Mouse (Mus musculus): Measurements from ENCODE around the gene Apoh. TPM values are rescaled to one million over a fixed set of nuclear protein-coding genes. Genes with fewer than 3 reads are reported as not detected.

Gene Apoh
- polyA plus RNA-seq, 1 experiment, result not detected

DNA sequence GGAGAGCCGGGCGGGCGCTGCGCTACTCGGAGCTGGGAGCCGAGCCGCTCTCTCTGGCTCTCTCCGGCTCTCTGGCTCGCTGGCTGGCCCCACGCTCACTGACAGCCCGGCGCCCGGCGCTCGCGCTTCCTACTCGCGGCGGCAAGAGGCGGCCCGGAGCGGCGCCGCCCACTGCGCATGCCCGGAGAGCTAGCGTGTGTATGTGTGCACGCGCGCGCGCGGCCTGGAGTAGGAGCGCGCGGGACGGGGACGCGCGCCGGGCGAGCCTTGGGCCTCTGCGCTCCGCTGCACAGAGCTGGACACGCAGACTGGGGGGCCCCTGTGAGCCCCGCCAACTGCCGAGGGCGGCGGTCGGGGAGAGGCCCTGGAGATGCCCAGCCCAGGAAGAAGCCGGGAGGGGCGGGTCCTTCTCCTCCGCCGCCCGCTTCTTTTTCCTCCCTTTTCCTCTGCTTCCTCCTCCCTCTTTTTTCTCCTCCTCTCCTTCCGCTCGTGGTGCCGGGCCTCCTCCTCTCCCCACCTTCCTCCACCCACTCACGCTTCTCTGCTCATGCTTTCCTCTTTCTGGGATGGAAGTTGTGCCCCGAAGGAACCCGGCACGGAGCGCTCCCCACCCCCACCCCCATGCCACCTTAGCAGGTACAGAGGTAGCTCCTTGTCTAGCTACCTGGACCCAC is 772 bp downstream of the Apoh start, which contains the start of gene Prkca:
Gene Prkca, minus strand, starts transcription at position 140 of the 674 bp plus-strand sequence.
- H3K4me3 ChIP-seq (replicated peaks), result peak within 1 kb of the TSS; percentile 65
- H3K36me3 ChIP-seq (ENCODE audit: control insufficient read depth), result no peaks in the 10 kb centered on the region
- no peaks in the 10 kb centered on the region for H3K9me3 ChIP-seq (ENCODE audit: control insufficient read depth, low read length)
- peaks cover 21% of the 10 kb centered on the region for H3K4me1 ChIP-seq (ENCODE audit: control insufficient read depth)
- H3K27me3 ChIP-seq (ENCODE audit: control insufficient read depth), result peaks cover 45% of the 10 kb centered on the region
- no peak for TF ChIP-seq GATA1 (IDR thresholded peaks at IDR 0.05; ENCODE audit: low read length)
- no peak for TF ChIP-seq TAL1 (IDR thresholded peaks at IDR 0.05; ENCODE audit: low read length)

- Histone ChIP-seq H3K4me3 (replicated peaks) (no peak overlapping the region), H3K9me3 (ENCODE audit: control insufficient read depth, low read length) (no peaks in the 10 kb centered on the region), H3K36me3 (ENCODE audit: control insufficient read depth) (no peaks in the 10 kb centered on the region), H3K27me3 (ENCODE audit: control insufficient read depth) (peaks cover 45% of the 10 kb centered on the region), H3K4me1 (ENCODE audit: control insufficient read depth) (peaks cover 21% of the 10 kb centered on the region)
- TF ChIP-seq GATA1 (IDR thresholded peaks at IDR 0.05; ENCODE audit: low read length) (no peak), TAL1 (IDR thresholded peaks at IDR 0.05; ENCODE audit: low read length) (no peak)
Measured at GRCm38 (mm10) chr11:108344759-108345158, 1.6 kb downstream of the Apoh start.

- Histone ChIP-seq H3K36me3 (ENCODE audit: control insufficient read depth) (no peaks in the 10 kb centered on the region), H3K4me1 (ENCODE audit: control insufficient read depth) (peaks cover 21% of the 10 kb centered on the region), H3K4me3 (replicated peaks) (no peak overlapping the region), H3K9me3 (ENCODE audit: control insufficient read depth, low read length) (no peaks in the 10 kb centered on the region), H3K27me3 (ENCODE audit: control insufficient read depth) (peaks cover 45% of the 10 kb centered on the region)
- no peak for TF ChIP-seq TAL1 (IDR thresholded peaks at IDR 0.05; ENCODE audit: low read length)
- TF ChIP-seq GATA1 (IDR thresholded peaks at IDR 0.05; ENCODE audit: low read length), result no peak
Measured at GRCm38 (mm10) chr11:108345321-108345720, 2.2 kb downstream of the Apoh start.

DNA sequence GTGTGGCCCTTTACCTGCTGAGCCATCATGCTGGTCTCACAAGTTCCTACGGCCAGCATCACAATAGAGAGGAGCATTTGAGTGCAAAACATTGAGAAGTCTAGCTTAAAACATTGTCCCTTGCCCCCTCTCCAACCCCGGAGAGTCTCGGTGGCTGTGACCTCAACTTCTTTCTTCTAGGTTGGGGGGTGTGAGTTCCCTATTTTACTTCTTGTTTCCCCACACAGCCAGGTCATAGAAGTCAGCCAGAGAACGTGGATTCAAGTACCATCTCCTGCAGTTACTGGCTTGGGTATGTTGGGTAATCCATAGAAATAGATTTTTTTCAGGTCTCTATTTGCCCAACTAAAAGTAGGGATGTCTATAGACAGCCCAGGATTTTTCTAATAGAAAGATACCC is 7.6 kb downstream of the Apoh start:
- Histone ChIP-seq H3K36me3 (ENCODE audit: control insufficient read depth) (no peaks in the 10 kb centered on the region), H3K27me3 (ENCODE audit: control insufficient read depth) (peaks cover 3% of the 10 kb centered on the region; the same call in 1 of the 2 replicates), H3K4me1 (ENCODE audit: control insufficient read depth) (no peaks in the 10 kb centered on the region), H3K4me3 (replicated peaks) (no peak overlapping the region), H3K9me3 (ENCODE audit: control insufficient read depth, low read length) (no peaks in the 10 kb centered on the region)
- TF ChIP-seq GATA1 (IDR thresholded peaks at IDR 0.05; ENCODE audit: low read length) (no peak), TAL1 (IDR thresholded peaks at IDR 0.05; ENCODE audit: low read length) (no peak)

- Histone ChIP-seq H3K36me3 (ENCODE audit: control insufficient read depth) (no peaks in the 10 kb centered on the region), H3K9me3 (ENCODE audit: control insufficient read depth, low read length) (no peaks in the 10 kb centered on the region), H3K4me1 (ENCODE audit: control insufficient read depth) (no peaks in the 10 kb centered on the region), H3K4me3 (replicated peaks) (no peak overlapping the region), H3K27me3 (ENCODE audit: control insufficient read depth) (no peaks in the 10 kb centered on the region; the same call in 1 of the 2 replicates)
- TF ChIP-seq TAL1 (IDR thresholded peaks at IDR 0.05; ENCODE audit: low read length) (no peak), GATA1 (IDR thresholded peaks at IDR 0.05; ENCODE audit: low read length) (no peak)
Measured at GRCm38 (mm10) chr11:108352842-108353388, 9.8 kb downstream of the Apoh start.

DNA sequence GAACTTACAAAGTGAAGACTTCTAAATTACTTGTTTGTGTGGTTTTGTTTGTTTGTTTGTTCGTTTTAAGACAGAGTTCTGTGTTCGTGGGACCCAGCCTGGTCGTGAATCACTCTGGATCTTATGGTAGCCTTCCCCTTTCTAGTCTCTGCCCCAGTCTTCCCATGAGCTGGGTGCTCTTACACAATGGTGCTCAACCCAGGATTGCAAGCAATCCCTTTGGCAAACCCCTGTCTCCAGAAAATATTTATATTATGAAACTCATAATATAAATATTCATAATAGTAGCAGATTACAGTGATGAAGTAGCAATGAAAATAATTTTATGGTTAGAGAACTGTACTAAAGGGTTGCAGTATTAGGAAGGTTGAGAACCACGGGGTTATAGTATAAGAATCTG is 12.9 kb downstream of the Apoh start:
- Histone ChIP-seq H3K4me1 (ENCODE audit: control insufficient read depth) (no peaks in the 10 kb centered on the region), H3K27me3 (ENCODE audit: control insufficient read depth) (no peaks in the 10 kb centered on the region), H3K36me3 (ENCODE audit: control insufficient read depth) (no peaks in the 10 kb centered on the region), H3K9me3 (ENCODE audit: control insufficient read depth, low read length) (no peaks in the 10 kb centered on the region), H3K4me3 (replicated peaks) (no peak overlapping the region)
- TF ChIP-seq TAL1 (IDR thresholded peaks at IDR 0.05; ENCODE audit: low read length), result no peak

DNA sequence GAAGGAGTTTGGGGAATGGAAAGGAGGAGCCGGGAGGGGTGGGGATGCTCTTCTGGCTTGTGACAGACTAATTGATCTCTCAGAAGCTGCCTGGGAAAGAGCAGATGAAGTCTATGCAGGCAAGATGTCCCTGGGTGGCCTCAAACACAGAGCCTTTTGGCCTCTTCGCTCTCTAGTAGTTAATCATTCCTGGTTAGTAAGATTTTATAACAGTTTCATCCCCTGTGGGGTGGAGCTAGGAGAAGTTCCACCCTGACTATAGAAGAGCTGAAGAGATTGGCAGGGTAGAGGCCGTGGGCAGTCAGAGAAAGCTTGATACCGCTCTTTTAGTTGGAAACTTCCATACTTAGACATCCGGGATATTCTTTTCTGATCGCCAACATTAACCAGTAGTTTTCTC is 15.8 kb downstream of the Apoh start:
- Histone ChIP-seq H3K9me3 (ENCODE audit: control insufficient read depth, low read length) (no peaks in the 10 kb centered on the region), H3K4me3 (replicated peaks) (no peak overlapping the region), H3K4me1 (ENCODE audit: control insufficient read depth) (no peaks in the 10 kb centered on the region), H3K36me3 (ENCODE audit: control insufficient read depth) (no peaks in the 10 kb centered on the region), H3K27me3 (ENCODE audit: control insufficient read depth) (no peaks in the 10 kb centered on the region)
- TF ChIP-seq GATA1 (IDR thresholded peaks at IDR 0.05; ENCODE audit: low read length), result no peak
- TF ChIP-seq TAL1 (IDR thresholded peaks at IDR 0.05; ENCODE audit: low read length), result no peak

DNA sequence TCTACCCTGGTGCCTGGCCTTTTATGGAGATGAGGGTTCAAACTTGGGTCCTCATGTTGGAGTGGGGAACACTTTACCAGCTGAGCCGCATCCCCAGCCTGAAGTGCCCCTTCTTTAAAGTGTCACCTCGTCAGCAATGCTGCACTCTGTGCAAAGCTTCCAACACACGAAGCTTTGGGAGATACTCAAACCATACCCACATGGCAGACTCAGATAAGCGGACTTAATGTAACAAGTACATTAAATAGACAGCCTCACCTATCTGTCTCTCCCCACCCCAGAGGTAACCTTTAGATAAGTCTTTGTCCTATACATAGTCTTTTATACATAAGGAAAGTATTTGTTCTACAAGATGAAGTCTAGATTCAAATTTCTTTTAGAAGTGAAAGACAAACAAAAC is 17.8 kb downstream of the Apoh start:
- H3K27me3 ChIP-seq (ENCODE audit: control insufficient read depth), result no peaks in the 10 kb centered on the region
- no peak overlapping the region for H3K4me3 ChIP-seq (replicated peaks)
- no peaks in the 10 kb centered on the region for H3K36me3 ChIP-seq (ENCODE audit: control insufficient read depth)
- TF ChIP-seq TAL1 (IDR thresholded peaks at IDR 0.05; ENCODE audit: low read length) (no peak), GATA1 (IDR thresholded peaks at IDR 0.05; ENCODE audit: low read length) (no peak)
- no peaks in the 10 kb centered on the region for H3K4me1 ChIP-seq (ENCODE audit: control insufficient read depth)
- H3K9me3 ChIP-seq (ENCODE audit: control insufficient read depth, low read length), result no peaks in the 10 kb centered on the region

GRCm38 (mm10) chr11:108362965-108363364 is 19.8 kb downstream of the Apoh start:
- Histone ChIP-seq H3K4me3 (replicated peaks) (no peak overlapping the region), H3K27me3 (ENCODE audit: control insufficient read depth) (no peaks in the 10 kb centered on the region), H3K4me1 (ENCODE audit: control insufficient read depth) (no peaks in the 10 kb centered on the region), H3K9me3 (ENCODE audit: control insufficient read depth, low read length) (no peaks in the 10 kb centered on the region), H3K36me3 (ENCODE audit: control insufficient read depth) (no peaks in the 10 kb centered on the region)
- no peak for TF ChIP-seq TAL1 (IDR thresholded peaks at IDR 0.05; ENCODE audit: low read length)
- TF ChIP-seq GATA1 (IDR thresholded peaks at IDR 0.05; ENCODE audit: low read length), result no peak

Data from erythroblast, embryonic 14.5 days (primary cell).